Comparison of ENCODE assay signal across 10 mouse cellular contexts in the genomic region with DNA sequence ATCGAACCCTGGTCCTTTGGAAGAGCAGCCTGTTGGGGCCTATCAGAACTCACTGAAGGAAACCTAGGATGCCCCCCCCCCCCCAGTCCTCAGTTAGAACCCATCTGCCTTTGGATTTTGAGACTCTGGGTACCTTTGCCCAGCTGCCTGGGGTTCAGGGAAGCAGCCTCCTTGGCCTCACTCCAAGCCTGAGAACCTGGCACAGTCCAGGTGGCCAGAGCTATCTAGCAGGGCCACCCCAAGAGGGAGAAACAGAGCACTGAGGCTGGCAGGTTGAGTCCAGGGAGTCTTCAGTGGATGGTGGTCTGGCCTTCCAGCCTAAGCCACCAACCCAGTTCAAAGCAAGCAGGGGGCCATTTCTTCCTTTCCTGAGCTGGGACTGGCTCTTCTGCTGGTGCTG.
DNase-seq lines count a peak whose midpoint lies in the region; ATAC-seq lines count a peak whose summit lies in the region.
"Had no signal": no experiment of that assay in that cellular context is flagged by ENCODE, and none has a peak within 500 bp of the region (broad histone marks: within the 10 kb centered on the region; RNA-seq: fewer than 3 reads in every experiment).

No protein-coding gene starts in this region.

- H3K4me3 ChIP-seq in heart, embryonic 10.5 days, result no peak overlapping the region
- no peak overlapping the region for H3K4me3 ChIP-seq in neural tube, embryonic 11.5 days (ENCODE audit: low read depth, low read length)
- no peak overlapping the region for H3K4me3 ChIP-seq in limb, embryonic 12.5 days (replicated peaks)

- ATAC-seq in neural tube, embryonic 11.5 days (ENCODE audit: insufficient read depth, low FRiP score, low TSS enrichment), result no peak
- no peak for ATAC-seq in limb, embryonic 12.5 days (ENCODE audit: insufficient number of reproducible peaks, insufficient read depth, low FRiP score, low TSS enrichment, low read depth)
- no peak for ATAC-seq in megakaryocyte, adult 5-6 weeks (ENCODE audit: poor library complexity, severe bottlenecking)

- DNase-seq in heart, embryonic 10.5 days (ENCODE audit: low spot score), result no peak
- DNase-seq in heart, postnatal 14 days, result no peak
- DNase-seq in neural tube, embryonic 11.5 days (ENCODE audit: low spot score), result no peak
- DNase-seq in neural tube, embryonic 10.5 days (ENCODE audit: extremely low spot score, low spot score), result no peak
- DNase-seq in right cerebral cortex, adult 18-20 months, result no peak
- no peak for DNase-seq in left cerebral cortex, postnatal 4 days
- DNase-seq: gastrocnemius, postnatal 14 days had no signal

- H3K27ac ChIP-seq in heart, embryonic 10.5 days, result peak overlapping the region; percentile 88
- peak overlapping the region; percentile 44; the same call in 1 of the 2 replicates for H3K27ac ChIP-seq in neural tube, embryonic 11.5 days (ENCODE audit: low read depth, low read length)
- H3K27ac ChIP-seq in limb, embryonic 12.5 days, result peak overlapping the region; percentile 74; the same call in 1 of the 2 replicates
- H3K27ac ChIP-seq: liver, embryonic 14.5 days had no signal

- no peaks in the 10 kb centered on the region for H3K9me3 ChIP-seq in heart, embryonic 10.5 days
- H3K9me3 ChIP-seq in neural tube, embryonic 11.5 days (ENCODE audit: control insufficient read depth, low read length), result no peaks in the 10 kb centered on the region
- H3K9me3 ChIP-seq in limb, embryonic 12.5 days, result no peaks in the 10 kb centered on the region

- H3K4me2 ChIP-seq in neural tube, embryonic 11.5 days (ENCODE audit: low read depth), result no peak overlapping the region
- H3K4me2 ChIP-seq in limb, embryonic 12.5 days, result no peak overlapping the region

- no peaks in the 10 kb centered on the region for H3K36me3 ChIP-seq in heart, embryonic 10.5 days
- no peaks in the 10 kb centered on the region for H3K36me3 ChIP-seq in neural tube, embryonic 11.5 days (ENCODE audit: control insufficient read depth, insufficient read depth, low read length)
- H3K36me3 ChIP-seq in limb, embryonic 12.5 days, result no peaks in the 10 kb centered on the region

- 78% methylated on average over 1 of the region's 1 CpGs for WGBS in heart, embryonic 10.5 days
- 92% methylated on average over 1 of the region's 1 CpGs for WGBS in neural tube, embryonic 11.5 days
- WGBS in limb, embryonic 12.5 days, result 100% methylated on average over 1 of the region's 1 CpGs

- H3K9ac ChIP-seq in neural tube, embryonic 11.5 days (ENCODE audit: low read length), result no peak overlapping the region
- no peak overlapping the region for H3K9ac ChIP-seq in limb, embryonic 12.5 days (replicated peaks)
- H3K9ac ChIP-seq: liver, embryonic 14.5 days had no signal

- H3K27me3 ChIP-seq in heart, embryonic 10.5 days (ENCODE audit: insufficient read depth, poor library complexity, severe bottlenecking), result no peaks in the 10 kb centered on the region
- H3K27me3 ChIP-seq in neural tube, embryonic 11.5 days (ENCODE audit: control insufficient read depth, insufficient read depth, low read length), result no peaks in the 10 kb centered on the region
- no peaks in the 10 kb centered on the region for H3K27me3 ChIP-seq in limb, embryonic 12.5 days

- intact Hi-C loops in heart, postnatal 14 days (cut with DNase I), result no loop called here
- intact Hi-C loops in left cerebral cortex, postnatal 4 days (cut with DNase I), result no loop called here

- H3K4me1 ChIP-seq in heart, embryonic 10.5 days, result peaks cover 86% of the 10 kb centered on the region
- peaks cover 44% of the 10 kb centered on the region for H3K4me1 ChIP-seq in neural tube, embryonic 11.5 days (ENCODE audit: control insufficient read depth, insufficient read depth, low read length)
- H3K4me1 ChIP-seq in limb, embryonic 12.5 days (replicated peaks), result peaks cover 57% of the 10 kb centered on the region
